Comparison of ENCODE assay signal across 9 mouse cellular contexts in genomic region chr3:69756499-69756898, GRCm38 (mm10). TPM values are rescaled to one million over a fixed set of nuclear protein-coding genes. Genes with fewer than 3 reads are reported as not detected.
A peak's percentile ranks its signal among the peaks of the same experiment; 100 is the strongest.
DNase-seq lines count a peak whose midpoint lies in the region; TF ChIP-seq lines count a peak whose summit lies in the region.
"Had no signal": no experiment of that assay in that cellular context is flagged by ENCODE, and none has a peak within 500 bp of the region (broad histone marks: within the 10 kb centered on the region; RNA-seq: fewer than 3 reads in every experiment).

No protein-coding gene starts in this region.

- intact Hi-C loops in gastrocnemius, postnatal 14 days (cut with DNase I; ENCODE audit: low total_unique reads), result loop anchor here (5.0 kb wide), 1 partner anchor 151 kb away; no protein-coding TSS in a partner anchor

- peak; percentile 31; the same call in 1 of the 2 replicates for TF ChIP-seq CTCF in liver, adult 2 months (IDR thresholded peaks at IDR 0.05; ENCODE audit: low read depth, low read length)

- no peak overlapping the region for H3K4me3 ChIP-seq in liver, adult 2 months (ENCODE audit: insufficient read depth, low read depth, low read length)
- H3K4me3 ChIP-seq: stomach, embryonic 15.5 days had no signal

- no peaks in the 10 kb centered on the region for H3K4me1 ChIP-seq in liver, adult 2 months (ENCODE audit: control insufficient read depth, insufficient read depth, low read length)
- H3K4me1 ChIP-seq: stomach, embryonic 15.5 days had no signal

- TF ChIP-seq POLR2A in liver, adult 2 months (IDR thresholded peaks at IDR 0.05; ENCODE audit: extremely low read depth, insufficient read depth, low read length), result no peak

- no peak overlapping the region for H3K27ac ChIP-seq in liver, adult 2 months (replicated peaks; ENCODE audit: insufficient read depth, low read depth, low read length)
- H3K27ac ChIP-seq: stomach, embryonic 15.5 days had no signal

- no peaks in the 10 kb centered on the region for H3K79me2 ChIP-seq in liver, adult 2 months (ENCODE audit: control insufficient read depth, insufficient read depth, low read length)

- H3K9ac ChIP-seq in liver, adult 2 months (ENCODE audit: low read depth, low read length), result no peak overlapping the region
- H3K9ac ChIP-seq: stomach, embryonic 15.5 days had no signal

- H3K36me3 ChIP-seq in liver, adult 2 months (ENCODE audit: control insufficient read depth, insufficient read depth, low read length), result peaks cover 38% of the 10 kb centered on the region

- H3K27me3 ChIP-seq in liver, adult 2 months (ENCODE audit: control insufficient read depth, insufficient read depth, low read length), result no peaks in the 10 kb centered on the region
- H3K27me3 ChIP-seq: stomach, embryonic 15.5 days had no signal

- WGBS in liver, adult 2 months, result 33% methylated on average over 7 of the region's 7 CpGs

- peak; percentile 11 to 42 for DNase-seq in CD8-positive naive resting alpha-beta T cell, adult 2 months (ENCODE audit: low read depth in 2 of 2, low spot score in 2 of 2)
- DNase-seq in WW6 (ENCODE audit: low read depth, low spot score), result peak; percentile 39
- DNase-seq in cerebellum, postnatal 14 days, result peak; percentile 90 to 91
- DNase-seq in gastrocnemius, postnatal 14 days, result peak; percentile 44
- DNase-seq in kidney, adult 9 months, result peak; percentile 75
- peak; percentile 64 for DNase-seq in liver, adult 2 months (ENCODE audit: extremely low read depth, low read depth, low spot score)
- peak; percentile 17 to 46 for DNase-seq in natural killer cell, adult 2 months (ENCODE audit: low spot score in 2 of 2)
- peak; percentile 17 to 71 for DNase-seq in thymus, postnatal 10 days (ENCODE audit: low spot score in 2 of 2)

RNA-seq across cellular contexts. Expression of gene Nmd3, which starts 34.7 kb away (rescaled TPM):
- total RNA-seq in gastrocnemius, postnatal 14 days (2021), result 10 to 100 TPM; 26.5 to 32.8 TPM
- total RNA-seq in liver, adult 2 months (2014; rRNA removed), result 18.3 and 26.3 TPM in 2 replicates
- polyA plus RNA-seq in liver, adult 2 months (2012; rRNA removed), result 50.0 and 70.3 TPM in 2 replicates

Comparison
In these comparisons a context has a peak if more than half of its experiments do, and no peak if none do; other contexts are left out.
1. DNase-seq: peak in every context shown above with its lines; median percentile 90 in cerebellum, postnatal 14 days; 75 in kidney, adult 9 months; 64 in liver, adult 2 months; 44 in gastrocnemius, postnatal 14 days; 44 in thymus, postnatal 10 days; 39 in WW6; 32 in natural killer cell, adult 2 months; 26 in CD8-positive naive resting alpha-beta T cell, adult 2 months.